ENCODE assay signal across 8 mouse cellular contexts in the genomic region with DNA sequence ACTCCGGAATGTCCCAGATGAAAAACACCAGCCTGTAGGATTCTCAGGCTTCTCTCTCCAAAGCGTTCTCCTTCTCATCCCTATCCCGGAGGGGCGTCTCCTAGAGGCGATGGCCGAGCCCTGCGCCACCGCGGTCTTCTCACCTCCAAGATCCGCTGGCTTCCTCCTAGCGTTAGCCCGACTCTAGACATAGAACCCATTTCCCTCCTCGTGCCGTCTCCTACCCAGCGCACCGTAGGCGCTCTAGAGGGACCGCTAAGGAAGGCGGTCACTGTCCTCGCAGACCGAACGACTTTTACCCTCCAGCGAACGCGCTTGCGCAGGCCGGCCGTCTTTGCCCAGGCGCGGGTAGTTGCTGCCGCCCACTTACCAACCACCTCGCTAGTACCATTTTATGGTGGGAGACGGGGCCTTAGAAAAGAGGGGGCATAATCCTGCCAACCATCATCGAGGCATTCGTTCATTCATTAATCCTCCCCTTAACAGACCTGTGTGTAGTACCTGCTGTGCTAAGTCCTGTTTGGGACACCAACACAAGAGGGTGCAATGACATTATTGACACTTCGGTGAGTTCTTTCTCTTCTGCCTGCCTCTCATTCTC. TPM values are rescaled to one million over a fixed set of nuclear protein-coding genes. Genes with fewer than 3 reads are reported as not detected.
DNase-seq lines count a peak whose midpoint lies in the region; ATAC-seq and TF ChIP-seq lines count a peak whose summit lies in the region.

Gene Slc13a5, minus strand, starts transcription at position 263 of the 601 bp plus-strand sequence.

- peak within 1 kb of the TSS; percentile 78 for H3K4me2 ChIP-seq in heart, embryonic 14.5 days (ENCODE audit: low read length)
- peak within 1 kb of the TSS; percentile 74 for H3K4me2 ChIP-seq in midbrain, postnatal 0 days (ENCODE audit: low read depth, low read length, poor library complexity, severe bottlenecking)

- peak; percentile 32; the same call in 1 of the 2 replicates for ATAC-seq in heart, embryonic 14.5 days (ENCODE audit: insufficient number of reproducible peaks, insufficient read depth, low FRiP score, low read depth)
- peak; percentile 47 for ATAC-seq in midbrain, postnatal 0 days (ENCODE audit: low FRiP score)

- intact Hi-C loops in left cerebral cortex, adult 2 months (cut with DNase I), result loop anchor here (1.0 kb wide), 1 partner anchor 42 kb away; no protein-coding TSS in a partner anchor

- TF ChIP-seq CTCF in left cerebral cortex, adult 2 months (IDR thresholded peaks at IDR 0.05), result no peak
- TF ChIP-seq CTCF in cortical plate, adult 2 months (IDR thresholded peaks at IDR 0.05; ENCODE audit: extremely low read depth, insufficient read depth, low read length), result no peak
- no peak; the same call in 1 of the 2 replicates for TF ChIP-seq CTCF in midbrain, postnatal 0 days (IDR thresholded peaks at IDR 0.05)

- H3K4me3 ChIP-seq in left cerebral cortex, adult 2 months, result peak within 1 kb of the TSS; percentile 42
- H3K4me3 ChIP-seq in cortical plate, adult 2 months (ENCODE audit: insufficient read depth, low read length), result peak within 1 kb of the TSS; percentile 34
- peak within 1 kb of the TSS; percentile 44 to 51 for H3K4me3 ChIP-seq in heart, embryonic 14.5 days (ENCODE audit: control insufficient read depth in 1 of 2, insufficient read depth in 1 of 2, low read depth in 1 of 2, low read length in 2 of 2)
- peak within 1 kb of the TSS; percentile 40 for H3K4me3 ChIP-seq in midbrain, postnatal 0 days (ENCODE audit: low read depth, low read length)

- no peak for DNase-seq in left cerebral cortex, adult 2 months (ENCODE audit: extremely low spot score in 1 of 2, low spot score in 2 of 2)
- no peak for DNase-seq in left cerebral cortex, adult 9 months (ENCODE audit: low spot score in 2 of 2)
- no peak for DNase-seq in left cerebral cortex, adult 8-10 months (ENCODE audit: low spot score in 2 of 2)
- DNase-seq in midbrain, postnatal 0 days (ENCODE audit: low spot score), result peak; percentile 20
- DNase-seq in right cerebral cortex, postnatal 10 days (ENCODE audit: low spot score in 2 of 2), result no peak
- no peak for DNase-seq in c-Kit-positive CD71-positive TER-119-positive erythroid progenitor cells, embryonic 14.5 days (ENCODE audit: low spot score)

- TF ChIP-seq POLR2A in cortical plate, adult 2 months (IDR thresholded peaks at IDR 0.05; ENCODE audit: extremely low read depth, insufficient read depth, low read length), result no peak

- H3K27ac ChIP-seq in left cerebral cortex, adult 2 months, result peak within 1 kb of the TSS; percentile 60
- H3K27ac ChIP-seq in cortical plate, adult 2 months (ENCODE audit: insufficient read depth, low read length), result no peak within 1 kb of the TSS
- no peak within 1 kb of the TSS for H3K27ac ChIP-seq in heart, embryonic 14.5 days (replicated peaks in 1 of 2; ENCODE audit: control insufficient read depth in 1 of 2, insufficient read depth in 1 of 2, low read depth in 2 of 2, low read length in 2 of 2)
- H3K27ac ChIP-seq in midbrain, postnatal 0 days (ENCODE audit: low read depth, low read length), result no peak within 1 kb of the TSS

- no peaks in the 10 kb centered on the region for H3K36me3 ChIP-seq in heart, embryonic 14.5 days (ENCODE audit: control insufficient read depth, insufficient read depth, low read length)
- H3K36me3 ChIP-seq in midbrain, postnatal 0 days (ENCODE audit: insufficient read depth, low read length), result no peaks in the 10 kb centered on the region

- H3K4me1 ChIP-seq in cortical plate, adult 2 months (ENCODE audit: control insufficient read depth, insufficient read depth, low read length), result no peaks in the 10 kb centered on the region
- H3K4me1 ChIP-seq in heart, embryonic 14.5 days (ENCODE audit: control insufficient read depth in 2 of 2, insufficient read depth in 2 of 2, low read length in 2 of 2), result peaks cover 11 to 13% of the 10 kb centered on the region in 2 experiments
- H3K4me1 ChIP-seq in midbrain, postnatal 0 days (ENCODE audit: insufficient read depth, low read length), result no peaks in the 10 kb centered on the region

- WGBS in heart, embryonic 14.5 days, result 2% methylated on average over 36 of the region's 36 CpGs
- 3% methylated on average over 36 of the region's 36 CpGs for WGBS in midbrain, postnatal 0 days

- H3K27me3 ChIP-seq in heart, embryonic 14.5 days (ENCODE audit: control insufficient read depth, insufficient read depth, low read length), result peaks cover 36% of the 10 kb centered on the region
- H3K27me3 ChIP-seq in midbrain, postnatal 0 days (ENCODE audit: insufficient read depth, low read length), result peaks cover 11% of the 10 kb centered on the region

- H3K9ac ChIP-seq in heart, embryonic 14.5 days (ENCODE audit: low read length), result peak within 1 kb of the TSS; percentile 54
- peak within 1 kb of the TSS; percentile 37 for H3K9ac ChIP-seq in midbrain, postnatal 0 days (replicated peaks; ENCODE audit: low read length, poor library complexity, severe bottlenecking)

- H3K9me3 ChIP-seq in heart, embryonic 14.5 days (ENCODE audit: control insufficient read depth, low read length), result no peaks in the 10 kb centered on the region
- H3K9me3 ChIP-seq in midbrain, postnatal 0 days (ENCODE audit: low read length), result no peaks in the 10 kb centered on the region

RNA-seq across cellular contexts. Expression of gene Slc13a5, which starts in this region (rescaled TPM):
- total RNA-seq in left cerebral cortex, adult 2 months (2021), result 10 to 100 TPM; 15.0 to 22.3 TPM
- polyA plus RNA-seq in cortical plate, adult 2 months (2012; rRNA removed), result 16.7 and 20.8 TPM in 2 replicates
- 0.19 and 0.34 TPM in 2 replicates for polyA plus RNA-seq in heart, embryonic 14.5 days (2014; fragmentation: Nextera tagmentation; extraction: Ambion mirVana)
- 10 to 100 TPM; 15.6 to 18.8 (median 17.2) TPM for total RNA-seq in left cerebral cortex, adult 8-10 months (2022)
- 4.8 and 6.2 TPM in 2 replicates for total RNA-seq in midbrain, postnatal 0 days (2014; rRNA removed)
- polyA plus RNA-seq in midbrain, postnatal 0 days (2015; fragmentation: Nextera tagmentation; extraction: Ambion mirVana), result 4.5 and 5.9 TPM in 2 replicates

Comparison
In these comparisons a context has a peak if more than half of its experiments do, and no peak if none do; other contexts are left out.
1. Peak in ATAC-seq, H3K4me3 ChIP-seq, H3K9ac ChIP-seq and H3K4me2 ChIP-seq in heart, embryonic 14.5 days; RNA of the gene not detected or under 1 TPM.